Mouse (Mus musculus): ENCODE results near the gene Ddost. TPM values are rescaled to one million over a fixed set of nuclear protein-coding genes. Genes with fewer than 3 reads are reported as not detected.

Ddost gene
- polyA plus RNA-seq, 1 experiment from 2014 or later, result 185 TPM

- H3K4me3 ChIP-seq (ENCODE audit: low read depth, low read length), result no peak overlapping the region
- peak; percentile 69 for ATAC-seq (ENCODE audit: low read depth)
- WGBS (ENCODE audit: insufficient replicate concordance), result 18% methylated on average over 4 of the region's 4 CpGs
- no peaks in the 10 kb centered on the region for H3K4me1 ChIP-seq (ENCODE audit: control insufficient read depth, low read depth, low read length)
- H3K27ac ChIP-seq (ENCODE audit: low read length), result no peak overlapping the region
- no peaks in the 10 kb centered on the region for H3K9me3 ChIP-seq (replicated peaks; ENCODE audit: control insufficient read depth, low read length)
- no peaks in the 10 kb centered on the region for H3K36me3 ChIP-seq (ENCODE audit: control insufficient read depth, insufficient read depth)
- no peak overlapping the region for H3K4me2 ChIP-seq (ENCODE audit: low read depth, low read length)
- H3K27me3 ChIP-seq (ENCODE audit: control insufficient read depth, insufficient read depth, low read depth, low read length), result no peaks in the 10 kb centered on the region
- H3K9ac ChIP-seq (ENCODE audit: low read depth, low read length), result no peak overlapping the region
These were observed 21.7 kb upstream of the Ddost start for GRCm38 (mm10) chr4:138282834-138283233.

DNA sequence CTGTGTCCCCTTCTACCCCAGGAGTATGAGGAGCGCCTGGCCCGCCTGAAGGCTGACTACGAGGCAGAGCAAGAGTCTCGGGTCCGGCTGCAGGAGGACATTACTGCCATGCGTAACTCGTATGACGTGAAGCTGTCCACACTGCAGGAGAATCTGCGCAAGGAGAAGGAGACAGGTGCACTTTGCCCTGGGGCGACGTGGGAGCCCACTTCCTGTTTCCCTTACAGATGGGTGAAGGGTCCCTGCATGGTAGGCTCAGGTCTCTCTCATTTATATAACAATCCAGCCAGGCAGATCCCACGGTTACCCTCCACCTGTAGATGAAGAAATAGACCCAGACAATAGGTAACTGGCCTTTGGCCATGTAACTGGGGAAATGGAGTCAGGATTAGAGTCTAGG lies 18.1 kb upstream of the Ddost start:
- Histone ChIP-seq H3K4me2 (ENCODE audit: low read depth, low read length) (no peak overlapping the region), H3K4me3 (ENCODE audit: low read depth, low read length) (no peak overlapping the region), H3K27ac (ENCODE audit: low read length) (no peak overlapping the region), H3K4me1 (ENCODE audit: control insufficient read depth, low read depth, low read length) (no peaks in the 10 kb centered on the region), H3K36me3 (ENCODE audit: control insufficient read depth, insufficient read depth) (no peaks in the 10 kb centered on the region), H3K9ac (ENCODE audit: low read depth, low read length) (no peak overlapping the region), H3K9me3 (replicated peaks; ENCODE audit: control insufficient read depth, low read length) (no peaks in the 10 kb centered on the region), H3K27me3 (ENCODE audit: control insufficient read depth, insufficient read depth, low read depth, low read length) (no peaks in the 10 kb centered on the region)
- 66% methylated on average over 12 of the region's 12 CpGs for whole genome bisulfite sequencing (ENCODE audit: insufficient replicate concordance)
- no peak for ATAC-seq (ENCODE audit: low read depth)

- Histone ChIP-seq H3K27ac (ENCODE audit: low read length) (no peak overlapping the region), H3K36me3 (ENCODE audit: control insufficient read depth, insufficient read depth) (no peaks in the 10 kb centered on the region), H3K9ac (ENCODE audit: low read depth, low read length) (no peak overlapping the region), H3K9me3 (replicated peaks; ENCODE audit: control insufficient read depth, low read length) (no peaks in the 10 kb centered on the region), H3K4me3 (ENCODE audit: low read depth, low read length) (no peak overlapping the region), H3K4me1 (ENCODE audit: control insufficient read depth, low read depth, low read length) (no peaks in the 10 kb centered on the region), H3K27me3 (ENCODE audit: control insufficient read depth, insufficient read depth, low read depth, low read length) (no peaks in the 10 kb centered on the region), H3K4me2 (ENCODE audit: low read depth, low read length) (no peak overlapping the region)
- ATAC-seq (ENCODE audit: low read depth), result no peak
- 61% methylated on average over 7 of the region's 7 CpGs for WGBS (ENCODE audit: insufficient replicate concordance)
These were observed 15.8 kb upstream of the Ddost start for GRCm38 (mm10) chr4:138288691-138289090.

GRCm38 (mm10) chr4:138292028-138292427 lies 12.5 kb upstream of the Ddost start:
- no peak overlapping the region for H3K27ac ChIP-seq (ENCODE audit: low read length)
- no peaks in the 10 kb centered on the region for H3K27me3 ChIP-seq (ENCODE audit: control insufficient read depth, insufficient read depth, low read depth, low read length)
- H3K36me3 ChIP-seq (ENCODE audit: control insufficient read depth, insufficient read depth), result no peaks in the 10 kb centered on the region
- no peaks in the 10 kb centered on the region for H3K4me1 ChIP-seq (ENCODE audit: control insufficient read depth, low read depth, low read length)
- H3K9ac ChIP-seq (ENCODE audit: low read depth, low read length), result no peak overlapping the region
- 77% methylated on average over 13 of the region's 13 CpGs for WGBS (ENCODE audit: insufficient replicate concordance)
- H3K4me3 ChIP-seq (ENCODE audit: low read depth, low read length), result no peak overlapping the region
- no peak for ATAC-seq (ENCODE audit: low read depth)
- no peaks in the 10 kb centered on the region for H3K9me3 ChIP-seq (replicated peaks; ENCODE audit: control insufficient read depth, low read length)
- H3K4me2 ChIP-seq (ENCODE audit: low read depth, low read length), result no peak overlapping the region

DNA sequence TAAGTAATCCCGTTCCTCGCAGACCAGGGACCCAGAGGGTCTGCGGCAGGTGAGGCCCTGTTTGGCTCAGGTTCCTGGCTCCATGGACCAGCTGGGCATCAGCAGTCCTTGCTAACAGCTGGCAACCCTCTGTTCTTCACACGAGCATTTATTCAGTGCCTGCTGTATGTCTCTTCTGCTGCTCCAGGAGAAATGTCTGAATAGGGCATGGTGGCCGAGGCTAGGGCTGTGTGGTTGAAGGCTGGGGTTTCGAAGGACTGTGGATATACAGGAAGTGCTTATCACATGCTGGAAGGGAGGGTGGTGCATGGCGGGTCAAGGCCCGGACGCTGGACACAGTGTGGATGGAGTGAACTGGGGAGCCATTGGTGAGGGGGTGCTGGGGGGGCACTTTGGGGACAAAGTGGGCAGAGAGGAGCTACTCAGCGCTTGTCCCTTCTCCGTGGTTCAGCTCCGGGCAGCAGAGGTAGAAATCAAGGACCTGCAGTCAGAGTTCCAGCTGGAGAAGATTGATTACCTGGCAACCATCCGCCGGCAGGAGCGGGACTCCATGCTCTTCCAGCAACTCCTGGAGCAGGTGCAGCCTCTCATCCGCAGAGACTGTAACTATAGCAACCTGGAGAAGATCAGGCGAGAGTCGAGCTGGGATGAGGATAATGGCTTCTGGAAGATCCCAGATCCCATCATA lies 11.1 kb upstream of the Ddost start:
- H3K4me3 ChIP-seq (ENCODE audit: low read depth, low read length), result no peak overlapping the region
- no peak overlapping the region for H3K27ac ChIP-seq (ENCODE audit: low read length)
- H3K9me3 ChIP-seq (replicated peaks; ENCODE audit: control insufficient read depth, low read length), result no peaks in the 10 kb centered on the region
- no peak overlapping the region for H3K4me2 ChIP-seq (ENCODE audit: low read depth, low read length)
- ATAC-seq (ENCODE audit: low read depth), result no peak
- H3K4me1 ChIP-seq (ENCODE audit: control insufficient read depth, low read depth, low read length), result no peaks in the 10 kb centered on the region
- H3K9ac ChIP-seq (ENCODE audit: low read depth, low read length), result no peak overlapping the region
- 60% methylated on average over 18 of the region's 18 CpGs for WGBS (ENCODE audit: insufficient replicate concordance)
- H3K36me3 ChIP-seq (ENCODE audit: control insufficient read depth, insufficient read depth), result no peaks in the 10 kb centered on the region
- H3K27me3 ChIP-seq (ENCODE audit: control insufficient read depth, insufficient read depth, low read depth, low read length), result no peaks in the 10 kb centered on the region

- Histone ChIP-seq H3K9me3 (replicated peaks; ENCODE audit: control insufficient read depth, low read length) (no peaks in the 10 kb centered on the region), H3K9ac (ENCODE audit: low read depth, low read length) (no peak overlapping the region), H3K36me3 (ENCODE audit: control insufficient read depth, insufficient read depth) (no peaks in the 10 kb centered on the region), H3K27me3 (ENCODE audit: control insufficient read depth, insufficient read depth, low read depth, low read length) (no peaks in the 10 kb centered on the region), H3K27ac (ENCODE audit: low read length) (no peak overlapping the region), H3K4me2 (ENCODE audit: low read depth, low read length) (no peak overlapping the region), H3K4me3 (ENCODE audit: low read depth, low read length) (no peak overlapping the region), H3K4me1 (ENCODE audit: control insufficient read depth, low read depth, low read length) (no peaks in the 10 kb centered on the region)
- 60% methylated on average over 10 of the region's 14 CpGs for WGBS (ENCODE audit: insufficient replicate concordance)
- ATAC-seq (ENCODE audit: low read depth), result no peak
These were observed 10.5 kb upstream of the Ddost start for GRCm38 (mm10) chr4:138293949-138294550.

- Histone ChIP-seq H3K4me2 (ENCODE audit: low read depth, low read length) (no peak overlapping the region), H3K27ac (ENCODE audit: low read length) (no peak overlapping the region), H3K9ac (ENCODE audit: low read depth, low read length) (no peak overlapping the region), H3K4me3 (ENCODE audit: low read depth, low read length) (no peak overlapping the region), H3K27me3 (ENCODE audit: control insufficient read depth, insufficient read depth, low read depth, low read length) (no peaks in the 10 kb centered on the region), H3K36me3 (ENCODE audit: control insufficient read depth, insufficient read depth) (no peaks in the 10 kb centered on the region), H3K4me1 (ENCODE audit: control insufficient read depth, low read depth, low read length) (peaks cover 18% of the 10 kb centered on the region), H3K9me3 (replicated peaks; ENCODE audit: control insufficient read depth, low read length) (no peaks in the 10 kb centered on the region)
- ATAC-seq (ENCODE audit: low read depth), result no peak
- WGBS (ENCODE audit: insufficient replicate concordance), result 69% methylated on average over 10 of the region's 10 CpGs
These were observed 3.2 kb upstream of the Ddost start for GRCm38 (mm10) chr4:138301271-138301780.

GRCm38 (mm10) chr4:138303011-138303410 lies 1.5 kb upstream of the Ddost start:
- no peak overlapping the region for H3K9ac ChIP-seq (ENCODE audit: low read depth, low read length)
- no peak overlapping the region for H3K4me3 ChIP-seq (ENCODE audit: low read depth, low read length)
- WGBS (ENCODE audit: insufficient replicate concordance), result 84% methylated on average over 3 of the region's 3 CpGs
- peaks cover 18% of the 10 kb centered on the region for H3K4me1 ChIP-seq (ENCODE audit: control insufficient read depth, low read depth, low read length)
- H3K27ac ChIP-seq (ENCODE audit: low read length), result no peak overlapping the region
- no peak overlapping the region for H3K4me2 ChIP-seq (ENCODE audit: low read depth, low read length)
- H3K9me3 ChIP-seq (replicated peaks; ENCODE audit: control insufficient read depth, low read length), result no peaks in the 10 kb centered on the region
- H3K27me3 ChIP-seq (ENCODE audit: control insufficient read depth, insufficient read depth, low read depth, low read length), result no peaks in the 10 kb centered on the region
- ATAC-seq (ENCODE audit: low read depth), result no peak
- H3K36me3 ChIP-seq (ENCODE audit: control insufficient read depth, insufficient read depth), result peaks cover 4% of the 10 kb centered on the region; the same call in 1 of the 2 replicates

DNA sequence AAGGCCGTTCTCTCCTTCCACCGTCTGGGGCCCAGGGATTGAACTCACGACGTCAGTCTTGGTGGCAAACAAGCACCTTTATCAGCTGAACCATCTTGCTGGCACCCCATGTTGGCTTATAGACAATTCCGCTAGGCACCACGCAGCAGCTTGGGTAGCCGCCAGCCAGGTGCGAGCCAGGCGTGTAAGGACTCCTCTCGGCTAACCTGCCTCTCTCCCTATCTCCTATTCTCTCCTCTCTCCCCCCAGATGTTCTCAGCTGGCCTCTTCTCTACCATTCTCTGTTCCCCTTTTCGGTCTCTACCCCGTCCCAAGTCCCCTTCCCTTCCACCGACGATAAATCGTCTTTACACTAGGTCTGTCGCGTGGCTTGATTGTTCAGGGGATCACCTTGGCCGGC lies 788 bp upstream of the Ddost start:
- H3K4me2 ChIP-seq (ENCODE audit: low read depth, low read length), result peak overlapping the region; percentile 95
- H3K9me3 ChIP-seq (replicated peaks; ENCODE audit: control insufficient read depth, low read length), result no peaks in the 10 kb centered on the region
- WGBS (ENCODE audit: insufficient replicate concordance), result 8% methylated on average over 18 of the region's 18 CpGs
- H3K9ac ChIP-seq (ENCODE audit: low read depth, low read length), result peak overlapping the region; percentile 81
- H3K27me3 ChIP-seq (ENCODE audit: control insufficient read depth, insufficient read depth, low read depth, low read length), result no peaks in the 10 kb centered on the region
- no peak for ATAC-seq (ENCODE audit: low read depth)
- H3K36me3 ChIP-seq (ENCODE audit: control insufficient read depth, insufficient read depth), result peaks cover 10% of the 10 kb centered on the region; the same call in 1 of the 2 replicates
- peak overlapping the region; percentile 81 for H3K27ac ChIP-seq (ENCODE audit: low read length)
- peaks cover 18% of the 10 kb centered on the region for H3K4me1 ChIP-seq (ENCODE audit: control insufficient read depth, low read depth, low read length)
- peak overlapping the region; percentile 99 for H3K4me3 ChIP-seq (ENCODE audit: low read depth, low read length)

Measured in liver, embryonic 16.5 days (tissue).